Mouse (Mus musculus): ENCODE data around the gene 2010111I01Rik. TPM values are rescaled to one million over a fixed set of nuclear protein-coding genes. Genes with fewer than 3 reads are reported as not detected.

Gene 2010111I01Rik
- polyA plus RNA-seq, 1 experiment from 2014 or later: 80.8 TPM

GRCm38 (mm10) chr13:63087865-63088683 lies 123.4 kb downstream of the 2010111I01Rik start:
- H3K36me3 ChIP-seq (ENCODE audit: control insufficient read depth, insufficient read depth, low read length): no peaks in the 10 kb centered on the region
- ATAC-seq (ENCODE audit: insufficient read depth, low FRiP score, low TSS enrichment): no peak

GRCm38 (mm10) chr13:63089513-63089912 lies 124.8 kb downstream of the 2010111I01Rik start:
- WGBS: 87% methylated on average over 4 of the region's 4 CpGs
- no peak for DNase-seq (ENCODE audit: low spot score)
- H3K4me1 ChIP-seq (ENCODE audit: control insufficient read depth, insufficient read depth, low read length): no peaks in the 10 kb centered on the region
- no peak overlapping the region for H3K27ac ChIP-seq (ENCODE audit: low read depth, low read length)
- H3K9me3 ChIP-seq (ENCODE audit: control insufficient read depth, low read length): no peaks in the 10 kb centered on the region
- no peak for ATAC-seq (ENCODE audit: insufficient read depth, low FRiP score, low TSS enrichment)
- no peaks in the 10 kb centered on the region for H3K27me3 ChIP-seq (ENCODE audit: control insufficient read depth, insufficient read depth, low read length)
- no peaks in the 10 kb centered on the region for H3K36me3 ChIP-seq (ENCODE audit: control insufficient read depth, insufficient read depth, low read length)
- H3K9ac ChIP-seq (ENCODE audit: low read length): no peak overlapping the region
- H3K4me2 ChIP-seq (ENCODE audit: low read depth): no peak overlapping the region
- no peak overlapping the region for H3K4me3 ChIP-seq (ENCODE audit: low read depth, low read length)

More at GRCm38 (mm10) chr13:63087865-63088683, 123.4 kb downstream of the 2010111I01Rik start:
- H3K9ac ChIP-seq (ENCODE audit: low read length): no peak overlapping the region
- H3K4me3 ChIP-seq (ENCODE audit: low read depth, low read length): no peak overlapping the region
- H3K27me3 ChIP-seq (ENCODE audit: control insufficient read depth, insufficient read depth, low read length): no peaks in the 10 kb centered on the region
- WGBS: 93% methylated on average over 7 of the region's 7 CpGs
- no peak overlapping the region for H3K27ac ChIP-seq (ENCODE audit: low read depth, low read length)
- DNase-seq (ENCODE audit: low spot score): no peak
- no peak overlapping the region for H3K4me2 ChIP-seq (ENCODE audit: low read depth)
- no peaks in the 10 kb centered on the region for H3K4me1 ChIP-seq (ENCODE audit: control insufficient read depth, insufficient read depth, low read length)
- no peaks in the 10 kb centered on the region for H3K9me3 ChIP-seq (ENCODE audit: control insufficient read depth, low read length)

- Histone ChIP-seq H3K9me3 (ENCODE audit: control insufficient read depth, low read length) (no peaks in the 10 kb centered on the region), H3K4me2 (ENCODE audit: low read depth) (no peak overlapping the region), H3K4me3 (ENCODE audit: low read depth, low read length) (no peak overlapping the region), H3K27me3 (ENCODE audit: control insufficient read depth, insufficient read depth, low read length) (no peaks in the 10 kb centered on the region), H3K9ac (ENCODE audit: low read length) (no peak overlapping the region), H3K36me3 (ENCODE audit: control insufficient read depth, insufficient read depth, low read length) (no peaks in the 10 kb centered on the region), H3K27ac (ENCODE audit: low read depth, low read length) (no peak overlapping the region), H3K4me1 (ENCODE audit: control insufficient read depth, insufficient read depth, low read length) (no peaks in the 10 kb centered on the region)
- no peak for ATAC-seq (ENCODE audit: insufficient read depth, low FRiP score, low TSS enrichment)
- peak; percentile 31 for DNase-seq (ENCODE audit: low spot score)
- WGBS: 45% methylated on average over 2 of the region's 2 CpGs
Measured at GRCm38 (mm10) chr13:63091246-63091645, 126.6 kb downstream of the 2010111I01Rik start.

- no peaks in the 10 kb centered on the region for H3K36me3 ChIP-seq (ENCODE audit: control insufficient read depth, insufficient read depth, low read length)
- H3K27ac ChIP-seq (ENCODE audit: low read depth, low read length): no peak overlapping the region
- H3K4me1 ChIP-seq (ENCODE audit: control insufficient read depth, insufficient read depth, low read length): no peaks in the 10 kb centered on the region
- H3K4me3 ChIP-seq (ENCODE audit: low read depth, low read length): no peak overlapping the region
- no peak overlapping the region for H3K9ac ChIP-seq (ENCODE audit: low read length)
- no peak for ATAC-seq (ENCODE audit: insufficient read depth, low FRiP score, low TSS enrichment)
- DNase-seq (ENCODE audit: low spot score): no peak
- no peaks in the 10 kb centered on the region for H3K27me3 ChIP-seq (ENCODE audit: control insufficient read depth, insufficient read depth, low read length)
- H3K4me2 ChIP-seq (ENCODE audit: low read depth): no peak overlapping the region
- no peaks in the 10 kb centered on the region for H3K9me3 ChIP-seq (ENCODE audit: control insufficient read depth, low read length)
- WGBS: 66% methylated on average over 2 of the region's 2 CpGs
Measured at GRCm38 (mm10) chr13:63092299-63092698, 127.6 kb downstream of the 2010111I01Rik start.

- Histone ChIP-seq H3K9me3 (ENCODE audit: control insufficient read depth, low read length) (no peaks in the 10 kb centered on the region), H3K4me2 (ENCODE audit: low read depth) (no peak overlapping the region), H3K27ac (ENCODE audit: low read depth, low read length) (no peak overlapping the region), H3K36me3 (ENCODE audit: control insufficient read depth, insufficient read depth, low read length) (no peaks in the 10 kb centered on the region), H3K4me3 (ENCODE audit: low read depth, low read length) (no peak overlapping the region), H3K9ac (ENCODE audit: low read length) (no peak overlapping the region), H3K4me1 (ENCODE audit: control insufficient read depth, insufficient read depth, low read length) (no peaks in the 10 kb centered on the region), H3K27me3 (ENCODE audit: control insufficient read depth, insufficient read depth, low read length) (no peaks in the 10 kb centered on the region)
- DNase-seq (ENCODE audit: low spot score): no peak
- 80% methylated on average over 2 of the region's 2 CpGs for WGBS
- no peak for ATAC-seq (ENCODE audit: insufficient read depth, low FRiP score, low TSS enrichment)
Measured at GRCm38 (mm10) chr13:63092874-63093273, 128.2 kb downstream of the 2010111I01Rik start.

GRCm38 (mm10) chr13:63093636-63094035 lies 128.9 kb downstream of the 2010111I01Rik start:
- H3K4me1 ChIP-seq (ENCODE audit: control insufficient read depth, insufficient read depth, low read length): no peaks in the 10 kb centered on the region
- no peaks in the 10 kb centered on the region for H3K27me3 ChIP-seq (ENCODE audit: control insufficient read depth, insufficient read depth, low read length)
- no peak for ATAC-seq (ENCODE audit: insufficient read depth, low FRiP score, low TSS enrichment)
- WGBS: 61% methylated on average over 6 of the region's 6 CpGs
- no peak for DNase-seq (ENCODE audit: low spot score)
- H3K4me2 ChIP-seq (ENCODE audit: low read depth): no peak overlapping the region
- H3K9me3 ChIP-seq (ENCODE audit: control insufficient read depth, low read length): no peaks in the 10 kb centered on the region
- H3K9ac ChIP-seq (ENCODE audit: low read length): no peak overlapping the region
- H3K4me3 ChIP-seq (ENCODE audit: low read depth, low read length): no peak overlapping the region
- no peak overlapping the region for H3K27ac ChIP-seq (ENCODE audit: low read depth, low read length)
- H3K36me3 ChIP-seq (ENCODE audit: control insufficient read depth, insufficient read depth, low read length): no peaks in the 10 kb centered on the region

GRCm38 (mm10) chr13:63094317-63095131 lies 129.8 kb downstream of the 2010111I01Rik start:
- H3K27ac ChIP-seq (ENCODE audit: low read depth, low read length): no peak overlapping the region
- H3K4me3 ChIP-seq (ENCODE audit: low read depth, low read length): no peak overlapping the region
- no peaks in the 10 kb centered on the region for H3K27me3 ChIP-seq (ENCODE audit: control insufficient read depth, insufficient read depth, low read length)
- no peaks in the 10 kb centered on the region for H3K36me3 ChIP-seq (ENCODE audit: control insufficient read depth, insufficient read depth, low read length)
- DNase-seq (ENCODE audit: low spot score): no peak
- no peaks in the 10 kb centered on the region for H3K9me3 ChIP-seq (ENCODE audit: control insufficient read depth, low read length)
- no peaks in the 10 kb centered on the region for H3K4me1 ChIP-seq (ENCODE audit: control insufficient read depth, insufficient read depth, low read length)
- ATAC-seq (ENCODE audit: insufficient read depth, low FRiP score, low TSS enrichment): no peak
- 15% methylated on average over 8 of the region's 8 CpGs for WGBS
- H3K9ac ChIP-seq (ENCODE audit: low read length): no peak overlapping the region
- no peak overlapping the region for H3K4me2 ChIP-seq (ENCODE audit: low read depth)

GRCm38 (mm10) chr13:63096764-63097163 lies 132.1 kb downstream of the 2010111I01Rik start:
- WGBS: 66% methylated on average over 3 of the region's 3 CpGs
- Histone ChIP-seq H3K9ac (ENCODE audit: low read length) (no peak overlapping the region), H3K27ac (ENCODE audit: low read depth, low read length) (no peak overlapping the region), H3K4me3 (ENCODE audit: low read depth, low read length) (no peak overlapping the region), H3K4me1 (ENCODE audit: control insufficient read depth, insufficient read depth, low read length) (no peaks in the 10 kb centered on the region), H3K4me2 (ENCODE audit: low read depth) (no peak overlapping the region), H3K27me3 (ENCODE audit: control insufficient read depth, insufficient read depth, low read length) (no peaks in the 10 kb centered on the region), H3K36me3 (ENCODE audit: control insufficient read depth, insufficient read depth, low read length) (no peaks in the 10 kb centered on the region), H3K9me3 (ENCODE audit: control insufficient read depth, low read length) (no peaks in the 10 kb centered on the region)
- ATAC-seq (ENCODE audit: insufficient read depth, low FRiP score, low TSS enrichment) (no peak), DNase-seq (ENCODE audit: low spot score) (no peak)

All from neural tube, embryonic 11.5 days (tissue).